Mouse (Mus musculus): ENCODE results near the gene Slfn5. TPM values are rescaled to one million over a fixed set of nuclear protein-coding genes. Genes with fewer than 3 reads are reported as not detected.
"Not testable (repeated sequence)": the region's sequence is repeated elsewhere in the genome, so short reads cannot be mapped to it uniquely, and the experiment has no call there.

Slfn5 gene
- polyA plus RNA-seq, 1 experiment from 2014 or later = 0.14 TPM

GRCm38 (mm10) chr11:82983193-82983592, 32.0 kb downstream of the Slfn5 start:
- Histone ChIP-seq H3K4me3 (ENCODE audit: low read depth, low read length) (no peak overlapping the region), H3K4me1 (ENCODE audit: control insufficient read depth, insufficient read depth, low read length) (no peaks in the 10 kb centered on the region), H3K4me2 (no peak overlapping the region), H3K27me3 (ENCODE audit: control insufficient read depth, insufficient read depth, low read length) (no peaks in the 10 kb centered on the region), H3K9me3 (ENCODE audit: control insufficient read depth, low read length) (no peaks in the 10 kb centered on the region), H3K9ac (ENCODE audit: low read length) (no peak overlapping the region), H3K36me3 (ENCODE audit: control insufficient read depth, insufficient read depth, low read length) (no peaks in the 10 kb centered on the region), H3K27ac (ENCODE audit: low read depth, low read length) (no peak overlapping the region)
- WGBS = 80% methylated on average over 17 of the region's 17 CpGs
- ATAC-seq (ENCODE audit: low FRiP score) (no peak), DNase-seq (ENCODE audit: low spot score, missing footprints) (no peak)

- Histone ChIP-seq H3K27ac (ENCODE audit: low read depth, low read length) (no peak overlapping the region), H3K4me2 (no peak overlapping the region), H3K4me3 (ENCODE audit: low read depth, low read length) (no peak overlapping the region), H3K36me3 (ENCODE audit: control insufficient read depth, insufficient read depth, low read length) (no peaks in the 10 kb centered on the region), H3K9me3 (ENCODE audit: control insufficient read depth, low read length) (no peaks in the 10 kb centered on the region), H3K27me3 (ENCODE audit: control insufficient read depth, insufficient read depth, low read length) (peaks cover 3% of the 10 kb centered on the region; the same call in 1 of the 2 replicates), H3K9ac (ENCODE audit: low read length) (no peak overlapping the region), H3K4me1 (ENCODE audit: control insufficient read depth, insufficient read depth, low read length) (peaks cover 7% of the 10 kb centered on the region)
- DNase-seq (ENCODE audit: low spot score, missing footprints) = no peak
- no peak for ATAC-seq (ENCODE audit: low FRiP score)
- WGBS = 84% methylated on average over 6 of the region's 6 CpGs
These were observed 36.5 kb downstream of the Slfn5 start for GRCm38 (mm10) chr11:82987621-82988020.

- H3K4me1 ChIP-seq (ENCODE audit: control insufficient read depth, insufficient read depth, low read length) = peaks cover 7% of the 10 kb centered on the region
- H3K9ac ChIP-seq (ENCODE audit: low read length) = no peak overlapping the region
- H3K4me2 ChIP-seq = no peak overlapping the region
- H3K9me3 ChIP-seq (ENCODE audit: control insufficient read depth, low read length) = no peaks in the 10 kb centered on the region
- no peak overlapping the region for H3K4me3 ChIP-seq (ENCODE audit: low read depth, low read length)
- peaks cover 3% of the 10 kb centered on the region; the same call in 1 of the 2 replicates for H3K27me3 ChIP-seq (ENCODE audit: control insufficient read depth, insufficient read depth, low read length)
- 36% methylated on average over 12 of the region's 12 CpGs for WGBS
- H3K27ac ChIP-seq (ENCODE audit: low read depth, low read length) = no peak overlapping the region
- ATAC-seq (ENCODE audit: low FRiP score) (no peak), DNase-seq (ENCODE audit: low spot score, missing footprints) (no peak)
- H3K36me3 ChIP-seq (ENCODE audit: control insufficient read depth, insufficient read depth, low read length) = no peaks in the 10 kb centered on the region
These were observed 38.2 kb downstream of the Slfn5 start for GRCm38 (mm10) chr11:82989357-82989756.

DNA sequence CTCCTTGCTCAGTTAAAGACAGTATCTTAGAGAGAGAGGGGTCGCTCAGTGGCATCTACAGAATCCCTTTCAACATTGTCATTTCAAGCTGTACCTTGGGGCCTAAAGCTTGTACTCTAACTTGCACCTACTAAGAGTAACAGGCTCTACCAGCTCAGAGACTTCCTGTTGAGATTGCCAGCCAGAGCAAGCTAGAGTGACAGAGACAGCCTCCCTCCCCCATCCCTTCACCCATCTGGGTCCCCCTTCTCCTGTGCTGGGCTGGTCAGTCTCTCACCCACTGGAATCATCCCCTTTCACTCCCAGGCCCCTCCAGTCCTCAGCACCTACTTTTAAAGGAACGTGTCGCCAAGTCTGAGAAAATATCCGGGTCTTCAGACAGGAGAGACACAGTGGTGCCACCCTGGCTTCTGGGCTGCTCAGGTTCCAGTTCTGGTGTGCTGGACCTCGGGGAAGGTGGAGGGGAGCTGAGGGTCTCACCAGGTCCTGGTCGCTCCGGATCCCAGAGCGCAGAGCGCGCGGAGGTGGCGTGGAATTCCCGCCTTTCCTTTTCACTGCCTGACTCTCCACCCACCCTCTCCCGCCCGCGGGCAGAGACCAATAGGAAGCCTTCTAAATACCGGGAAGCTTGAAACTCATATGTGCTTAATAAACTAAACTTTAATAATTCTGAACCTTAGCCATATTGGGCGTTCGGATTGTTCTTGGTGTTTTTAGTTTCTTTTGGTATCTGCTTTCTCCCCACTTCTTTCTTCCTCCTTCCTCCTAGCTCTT, 39.6 kb downstream of the Slfn5 start:
- 14% methylated on average over 19 of the region's 19 CpGs for WGBS
- H3K4me1 ChIP-seq (ENCODE audit: control insufficient read depth, insufficient read depth, low read length); H3K9me3 ChIP-seq (ENCODE audit: control insufficient read depth, low read length); H3K27ac ChIP-seq (ENCODE audit: low read depth, low read length); H3K27me3 ChIP-seq (ENCODE audit: control insufficient read depth, insufficient read depth, low read length); H3K36me3 ChIP-seq (ENCODE audit: control insufficient read depth, insufficient read depth, low read length); ATAC-seq (ENCODE audit: low FRiP score): not testable (repeated sequence)
- DNase-seq (ENCODE audit: low spot score, missing footprints) = peak; percentile 89
- Histone ChIP-seq H3K9ac (ENCODE audit: low read length) (peak overlapping the region; percentile 47; the same call in 1 of the 2 replicates), H3K4me2 (peak overlapping the region; percentile 59), H3K4me3 (ENCODE audit: low read depth, low read length) (peak overlapping the region; percentile 25; the same call in 1 of the 2 replicates)

DNA sequence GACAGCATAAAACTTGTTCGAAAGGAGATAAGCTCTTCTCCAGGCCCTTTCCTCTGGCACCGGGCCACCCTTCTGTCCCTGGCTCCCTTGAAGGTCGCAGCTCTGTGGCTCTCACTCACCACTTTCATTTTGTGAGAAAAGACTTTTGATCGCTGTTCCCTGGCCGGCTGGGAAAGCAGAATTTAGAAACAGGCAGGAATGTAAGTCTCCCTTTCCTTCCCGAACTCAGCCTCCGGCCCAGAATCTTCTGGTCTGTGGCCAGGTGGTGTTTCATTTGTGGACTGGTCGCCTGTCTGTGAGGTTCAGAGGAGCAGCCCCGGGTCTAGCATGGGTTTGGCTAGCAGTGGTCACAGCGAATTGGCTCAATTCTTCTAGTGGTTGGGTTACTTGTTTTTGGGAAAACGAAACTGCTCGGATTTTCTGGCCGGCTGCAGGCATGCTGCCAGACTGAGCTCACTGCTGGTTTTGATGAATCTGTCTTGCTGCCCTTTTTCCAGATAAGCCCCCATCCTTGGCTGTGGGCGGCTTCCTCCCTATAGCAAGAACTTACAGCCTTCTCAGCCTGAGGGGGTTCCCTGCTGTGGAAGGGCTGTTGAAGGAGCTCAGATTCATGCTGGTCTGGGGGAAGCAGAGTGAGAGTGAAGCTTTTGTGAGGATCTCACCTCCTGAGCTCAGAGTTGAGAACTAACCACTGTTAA, 40.5 kb downstream of the Slfn5 start, which contains the start of gene Slfn9:
Gene Slfn9, minus strand, starts transcription at position 362 of the 698 bp plus-strand sequence.
- ATAC-seq (ENCODE audit: low FRiP score) (no peak), DNase-seq (ENCODE audit: low spot score, missing footprints) (peak; percentile 91)
- H3K27me3 ChIP-seq (ENCODE audit: control insufficient read depth, insufficient read depth, low read length) = peaks cover 3% of the 10 kb centered on the region; the same call in 1 of the 2 replicates
- no peaks in the 10 kb centered on the region for H3K36me3 ChIP-seq (ENCODE audit: control insufficient read depth, insufficient read depth, low read length)
- no peaks in the 10 kb centered on the region for H3K9me3 ChIP-seq (ENCODE audit: control insufficient read depth, low read length)
- peak within 1 kb of the TSS; percentile 47; the same call in 1 of the 2 replicates for H3K9ac ChIP-seq (ENCODE audit: low read length)
- H3K4me1 ChIP-seq (ENCODE audit: control insufficient read depth, insufficient read depth, low read length) = peaks cover 7% of the 10 kb centered on the region
- peak within 1 kb of the TSS; percentile 59 for H3K4me2 ChIP-seq
- H3K4me3 ChIP-seq (ENCODE audit: low read depth, low read length) = peak within 1 kb of the TSS; percentile 25
- no peak within 1 kb of the TSS for H3K27ac ChIP-seq (ENCODE audit: low read depth, low read length)
- 8% methylated on average over 14 of the region's 14 CpGs for WGBS

GRCm38 (mm10) chr11:83013356-83013755, 62.2 kb downstream of the Slfn5 start:
- no peaks in the 10 kb centered on the region for H3K4me1 ChIP-seq (ENCODE audit: control insufficient read depth, insufficient read depth, low read length)
- no peak for DNase-seq (ENCODE audit: low spot score, missing footprints)
- whole genome bisulfite sequencing = 81% methylated on average over 1 of the region's 1 CpGs
- H3K9ac ChIP-seq (ENCODE audit: low read length) = no peak overlapping the region
- no peak overlapping the region for H3K4me3 ChIP-seq (ENCODE audit: low read depth, low read length)
- H3K27me3 ChIP-seq (ENCODE audit: control insufficient read depth, insufficient read depth, low read length) = no peaks in the 10 kb centered on the region
- H3K9me3 ChIP-seq (ENCODE audit: control insufficient read depth, low read length) = no peaks in the 10 kb centered on the region
- H3K4me2 ChIP-seq = no peak overlapping the region
- ATAC-seq (ENCODE audit: low FRiP score) = no peak
- no peak overlapping the region for H3K27ac ChIP-seq (ENCODE audit: low read depth, low read length)
- H3K36me3 ChIP-seq (ENCODE audit: control insufficient read depth, insufficient read depth, low read length) = no peaks in the 10 kb centered on the region

Small RNAs within 50 kb of the gene (microRNA-seq; reads per million reads assigned to microRNA genes)
- gene Mir7679 = not detected

Other genes starting within 250 kb of the Slfn5 start
- gene Cct6b, start 187.0 kb upstream of the Slfn5 start, polyA plus RNA-seq (2014; fragmentation: Nextera tagmentation; extraction: Ambion mirVana) = 0.16 and 0.52 TPM in 2 replicates
- 35.1 and 38.5 TPM in 2 replicates for gene Zfp830, start 187.0 kb upstream of the Slfn5 start, polyA plus RNA-seq (2014; fragmentation: Nextera tagmentation; extraction: Ambion mirVana)
- 48.2 and 52.6 TPM in 2 replicates for gene Lig3, start 170.2 kb upstream of the Slfn5 start, polyA plus RNA-seq (2014; fragmentation: Nextera tagmentation; extraction: Ambion mirVana)
- gene Rffl, start 80.1 kb upstream of the Slfn5 start, polyA plus RNA-seq (2014; fragmentation: Nextera tagmentation; extraction: Ambion mirVana) = 8.9 and 9.2 TPM in 2 replicates
- 13.7 and 17.4 TPM in 2 replicates for gene Rad51d, start 60.7 kb upstream of the Slfn5 start, polyA plus RNA-seq (2014; fragmentation: Nextera tagmentation; extraction: Ambion mirVana)
- gene Fndc8, start 59.2 kb upstream of the Slfn5 start, polyA plus RNA-seq (2014; fragmentation: Nextera tagmentation; extraction: Ambion mirVana) = 0.19 and 0.30 TPM in 2 replicates
- 22.9 and 23.7 TPM in 2 replicates for gene Nle1, start 42.9 kb upstream of the Slfn5 start, polyA plus RNA-seq (2014; fragmentation: Nextera tagmentation; extraction: Ambion mirVana)
- 0.10 and 0.21 TPM in 2 replicates for gene Unc45b, start 40.8 kb upstream of the Slfn5 start, polyA plus RNA-seq (2014; fragmentation: Nextera tagmentation; extraction: Ambion mirVana)
- 7.1 and 7.6 TPM in 2 replicates for gene Slfn9, start 40.5 kb downstream of the Slfn5 start, polyA plus RNA-seq (2014; fragmentation: Nextera tagmentation; extraction: Ambion mirVana)
- 0.11 and 0.28 TPM in 2 replicates for gene Slfn8, start 69.5 kb downstream of the Slfn5 start, polyA plus RNA-seq (2014; fragmentation: Nextera tagmentation; extraction: Ambion mirVana)
- 2.3 and 2.7 TPM in 2 replicates for gene Slfn2, start 113.8 kb downstream of the Slfn5 start, polyA plus RNA-seq (2014; fragmentation: Nextera tagmentation; extraction: Ambion mirVana)
- gene Slfn1, start 165.5 kb downstream of the Slfn5 start, polyA plus RNA-seq (2014; fragmentation: Nextera tagmentation; extraction: Ambion mirVana) = 0.10 TPM in 1 of 2 replicates, not detected in the other
- not detected in 2 replicates for gene Slfn4, start 223.8 kb downstream of the Slfn5 start, polyA plus RNA-seq (2014; fragmentation: Nextera tagmentation; extraction: Ambion mirVana)
- 0.08 and 0.42 TPM in 2 replicates for gene Slfn3, start 240.0 kb downstream of the Slfn5 start, polyA plus RNA-seq (2014; fragmentation: Nextera tagmentation; extraction: Ambion mirVana)

All from midbrain, embryonic 11.5 days (tissue).